Mouse (Mus musculus) bone marrow, adult 2 months (tissue): Measurements from ENCODE around the gene Dlst.

Experiments used
- CTCF ChIP-seq: fragments of 200-500 bp; IDR thresholded peaks from 2 replicates; pipeline ENCODE4 v1.5.1; 2011; ENCODE audit warnings: low read length, control low read depth; ENCODE audit not compliant: control insufficient read depth, insufficient read depth
- POLR2A ChIP-seq: fragments of 200-500 bp; IDR thresholded peaks from 2 replicates; pipeline ENCODE4 v1.6.1; 2011; ENCODE audit warnings: low read depth, mild to moderate bottlenecking, control low read depth, low read length, borderline replicate concordance; ENCODE audit not compliant: control insufficient read depth

DNA sequence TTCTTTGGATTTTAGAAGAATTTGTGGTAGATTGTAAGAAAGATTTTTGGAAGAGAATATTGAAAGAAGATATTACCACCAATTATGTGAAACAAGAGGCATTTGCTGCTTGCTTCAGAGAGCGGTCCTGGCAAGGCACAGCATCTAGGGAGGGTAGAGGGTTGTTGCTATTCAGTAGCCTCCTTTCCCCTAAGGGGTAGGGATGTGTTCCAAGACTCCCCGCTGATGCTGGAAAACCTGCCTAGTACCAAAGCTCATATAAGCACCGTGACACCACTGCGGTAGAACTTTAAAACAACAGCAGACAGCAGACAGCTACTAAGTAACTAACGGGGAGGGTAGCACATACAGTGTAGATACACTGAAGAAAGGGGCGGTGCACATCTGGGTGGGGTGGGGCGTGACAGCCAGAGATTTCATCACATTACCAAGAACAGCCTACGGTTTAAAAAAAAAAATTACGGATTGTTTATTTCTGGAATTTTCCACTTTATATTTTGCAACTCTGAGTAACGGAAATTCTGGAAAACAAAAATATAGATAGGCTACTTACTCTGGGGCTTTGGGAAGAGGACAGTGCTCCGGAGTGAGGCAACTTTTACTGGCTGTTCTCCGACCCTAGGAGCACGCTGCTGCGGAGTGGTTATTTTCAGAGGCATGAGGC is 47.3 kb downstream of the Dlst start:
- no peak for TF ChIP-seq POLR2A
- no peak for TF ChIP-seq CTCF
